Mouse (Mus musculus): ENCODE results near the gene Crygd. TPM values are rescaled to one million over a fixed set of nuclear protein-coding genes. Genes with fewer than 3 reads are reported as not detected.
"Not testable (repeated sequence)": the region's sequence is repeated elsewhere in the genome, so short reads cannot be mapped to it uniquely, and the experiment has no call there.

Gene Crygd
- not detected for total RNA-seq (2021)
- long read RNA-seq, experiment 1 = 0 reads
- long read RNA-seq, experiment 2 = 0 reads

DNA sequence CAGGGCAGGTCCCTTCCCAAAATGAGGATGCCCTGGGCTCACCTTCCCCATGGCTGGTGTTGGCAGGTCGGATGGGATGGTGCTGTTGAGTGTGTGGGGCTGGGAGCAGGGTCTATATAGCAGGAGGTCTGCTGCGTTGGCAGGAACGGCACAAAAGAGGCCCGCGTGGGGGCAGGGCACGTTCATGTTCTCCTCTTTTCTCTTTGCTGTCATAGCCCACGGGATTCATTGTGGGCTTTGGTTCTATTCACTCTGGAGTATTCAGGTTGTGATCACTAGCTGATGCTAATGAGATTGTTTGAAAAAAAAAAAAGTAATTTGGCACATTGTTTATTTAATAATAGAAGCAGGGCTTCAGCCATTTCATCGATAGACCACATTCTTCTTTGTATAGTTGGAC is at the start of gene Crygd:
TSS of gene Crygd (minus strand) at position 101 of the 400 bp plus-strand sequence.
- DNase-seq = no peak

DNA sequence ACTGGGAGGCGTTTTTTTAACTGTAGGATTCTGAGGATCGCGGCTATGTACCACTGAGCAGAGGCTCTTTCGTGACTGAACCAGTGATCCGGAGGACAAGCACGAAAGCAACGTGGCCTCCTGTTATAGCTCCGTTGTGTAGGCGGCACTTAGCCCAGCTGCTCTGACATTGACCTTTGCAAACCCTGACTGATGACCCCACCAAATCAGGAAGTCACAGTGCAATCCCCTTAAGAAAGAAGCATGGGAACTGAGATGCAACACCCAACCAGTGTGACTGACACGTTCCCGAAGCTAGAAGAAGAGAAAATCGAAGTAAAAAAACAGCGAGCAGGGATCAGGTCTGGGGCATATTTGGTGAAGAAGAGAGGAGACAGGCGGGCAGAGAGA is 49.5 kb upstream of the Crygd start:
- DNase-seq = peak; percentile 28

GRCm38 (mm10) chr1:65112031-65112806 is 49.0 kb upstream of the Crygd start:
- peak; percentile 86 for DNase-seq

GRCm38 (mm10) chr1:65109756-65110435 is 46.6 kb upstream of the Crygd start:
- DNase-seq = no peak

DNA sequence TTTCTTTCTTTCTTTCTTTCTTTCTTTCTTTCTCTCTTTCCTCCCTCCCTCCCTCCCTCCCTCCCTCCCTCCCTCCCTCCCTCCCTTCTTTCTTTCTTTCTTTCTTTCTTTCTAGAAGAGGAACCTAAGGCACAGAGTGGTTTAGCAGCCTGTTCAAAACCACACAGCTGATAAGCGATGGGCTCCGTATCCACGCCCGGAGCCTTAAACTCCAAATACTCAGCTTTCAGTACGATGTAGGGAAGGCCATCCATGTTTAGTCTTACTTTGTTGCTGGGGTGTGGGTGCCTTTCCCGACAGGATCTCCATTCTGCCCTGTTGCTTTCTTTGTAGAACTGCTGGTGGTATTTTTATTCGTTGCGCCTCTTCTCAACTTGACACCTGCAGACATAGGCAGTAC is 45.9 kb upstream of the Crygd start:
- DNase-seq = no peak

GRCm38 (mm10) chr1:65107654-65108279 is 44.5 kb upstream of the Crygd start:
- no peak for DNase-seq

GRCm38 (mm10) chr1:65103273-65103672 is 40.0 kb upstream of the Crygd start, which contains the start of gene Cryga:
Gene Cryga, minus strand, starts transcription at chr1:65103373.
- DNase-seq = no peak

DNA sequence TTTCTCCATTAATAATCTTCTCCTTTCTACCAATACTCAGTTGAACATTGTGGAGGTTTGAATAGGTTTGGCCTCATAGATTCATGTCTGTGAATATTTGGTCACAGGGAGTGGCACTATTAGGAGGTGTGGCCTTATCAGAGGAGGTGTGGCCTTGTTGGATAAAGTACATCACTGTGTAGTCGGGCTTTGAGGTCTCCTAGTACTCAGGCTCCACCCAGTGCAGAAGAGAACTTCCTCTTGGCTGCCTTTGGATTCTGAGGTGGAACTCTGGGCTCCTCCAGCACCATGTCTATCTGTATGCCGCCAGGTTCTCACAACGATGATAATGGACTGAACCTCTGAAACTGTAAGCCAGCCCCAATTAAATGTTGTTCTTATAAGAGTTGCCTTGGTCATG is 33.7 kb upstream of the Crygd start:
- no peak for DNase-seq

DNA sequence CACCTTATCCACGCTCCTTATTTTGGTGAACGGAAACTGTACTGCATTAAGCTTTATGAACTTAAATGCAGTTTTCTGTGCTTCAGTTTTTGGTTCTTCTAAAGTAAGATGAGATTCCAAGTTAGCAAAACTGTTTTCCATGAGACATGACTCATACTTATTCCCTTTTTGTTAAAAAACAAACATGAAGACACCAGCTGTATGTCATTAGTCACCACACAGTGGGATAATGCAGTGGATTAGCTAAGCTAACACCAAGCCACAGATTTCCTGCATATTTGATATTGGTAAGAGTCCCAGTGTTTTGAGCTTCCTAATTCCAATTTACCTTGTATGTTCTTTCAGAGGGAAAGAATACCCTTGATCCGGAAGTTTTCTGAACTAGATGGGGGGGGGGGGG is 28.3 kb upstream of the Crygd start:
- no peak for DNase-seq

- DNase-seq = peak; percentile 67
Observed at GRCm38 (mm10) chr1:65090370-65090769, 27.1 kb upstream of the Crygd start.

GRCm38 (mm10) chr1:65088567-65089356 is 25.5 kb upstream of the Crygd start:
- no peak for DNase-seq

GRCm38 (mm10) chr1:65082188-65082587 is 18.9 kb upstream of the Crygd start, which contains the start of gene Crygb:
Gene Crygb, minus strand, starts transcription at chr1:65082288.
- no peak for DNase-seq

DNA sequence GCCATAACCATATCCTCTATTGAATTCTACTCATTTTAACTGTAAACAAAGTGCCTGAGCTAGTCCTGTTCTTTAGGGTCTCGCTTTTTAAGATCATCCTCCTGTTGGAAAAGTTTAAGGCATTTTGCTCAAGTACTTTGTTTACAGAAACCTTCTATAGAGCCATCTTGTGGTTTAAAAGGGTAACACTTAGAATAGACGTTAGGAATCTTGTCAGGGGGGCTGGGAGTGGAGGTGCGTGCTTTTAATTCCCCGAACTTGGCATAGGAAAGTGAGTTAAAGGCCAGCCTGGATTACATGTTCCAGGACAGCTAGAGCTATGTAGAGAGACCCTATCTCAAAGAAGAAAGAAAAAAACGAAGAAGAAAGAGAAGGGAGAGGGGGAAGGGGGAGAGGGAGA is 12.4 kb upstream of the Crygd start:
- DNase-seq = no peak

GRCm38 (mm10) chr1:65073589-65073988 is 10.3 kb upstream of the Crygd start, which contains the start of gene Crygc:
Gene Crygc, minus strand, starts transcription at chr1:65073689.
- DNase-seq = no peak

- no peak for DNase-seq
Observed at GRCm38 (mm10) chr1:65067842-65068241, 4.6 kb upstream of the Crygd start.

- DNase-seq = no peak
Observed at GRCm38 (mm10) chr1:65064201-65064600, 949 bp upstream of the Crygd start.

DNA sequence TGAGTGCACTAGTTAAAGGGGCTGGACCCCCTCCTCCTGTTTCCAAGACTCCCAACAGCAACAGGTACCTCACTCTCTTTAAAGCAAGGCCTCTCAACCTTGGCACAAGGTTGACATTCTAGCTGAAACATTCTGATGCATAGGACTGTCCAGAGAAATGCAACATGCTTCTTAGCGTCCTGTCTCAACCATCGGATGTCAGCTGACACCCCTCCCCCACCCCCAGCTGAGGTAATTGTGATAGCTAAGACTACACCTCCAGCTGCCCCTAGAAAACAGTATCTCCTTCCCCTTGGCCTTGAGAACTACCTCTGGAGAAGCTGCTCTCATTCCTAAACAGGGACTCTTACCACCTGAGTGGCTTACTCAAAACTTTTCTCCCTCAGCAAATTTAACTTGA is 11.1 kb downstream of the Crygd start:
- DNase-seq = no peak

DNA sequence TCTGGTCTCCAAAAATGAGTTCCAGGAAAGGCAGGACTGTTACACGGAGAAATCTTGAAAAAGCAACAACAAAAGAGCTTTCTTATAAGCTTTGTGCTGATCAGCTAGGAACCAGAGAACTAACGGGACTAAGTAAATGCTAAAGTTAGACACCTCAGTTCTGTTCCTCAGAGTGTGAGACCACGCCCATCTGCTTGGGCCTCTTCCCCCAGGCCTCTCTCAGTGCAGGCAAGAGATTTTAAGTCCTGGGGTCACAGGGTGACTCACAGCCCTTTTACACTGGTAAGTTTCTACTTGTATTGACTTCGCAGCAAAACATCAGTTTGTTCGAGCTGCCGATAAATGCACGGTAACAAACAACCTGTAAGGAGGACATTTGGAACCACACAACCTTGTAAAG is 11.6 kb downstream of the Crygd start:
- DNase-seq = no peak

DNA sequence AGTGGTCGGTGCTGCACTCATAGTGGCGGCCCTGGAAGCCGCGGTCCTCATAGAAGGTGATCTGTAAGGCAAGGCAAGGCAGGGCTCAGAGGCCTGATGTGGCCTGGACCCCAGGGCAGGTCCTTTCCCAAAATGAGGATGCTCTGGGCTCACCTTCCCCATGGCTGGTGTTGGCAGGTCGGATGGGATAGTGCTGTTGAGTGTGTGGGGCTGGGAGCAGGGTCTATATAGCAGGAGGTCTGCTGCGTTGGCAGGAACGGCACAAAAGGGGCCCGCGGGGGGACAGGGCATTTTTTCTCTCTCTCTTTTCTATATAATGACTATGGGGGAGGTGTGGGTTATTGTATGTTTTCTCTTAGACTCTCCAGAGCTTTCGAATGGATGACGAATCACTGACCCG is 12.3 kb downstream of the Crygd start, which contains the start of gene Cryge:
TSS of gene Cryge (minus strand) at position 198 of the 400 bp plus-strand sequence.
- not testable (repeated sequence) for DNase-seq

DNA sequence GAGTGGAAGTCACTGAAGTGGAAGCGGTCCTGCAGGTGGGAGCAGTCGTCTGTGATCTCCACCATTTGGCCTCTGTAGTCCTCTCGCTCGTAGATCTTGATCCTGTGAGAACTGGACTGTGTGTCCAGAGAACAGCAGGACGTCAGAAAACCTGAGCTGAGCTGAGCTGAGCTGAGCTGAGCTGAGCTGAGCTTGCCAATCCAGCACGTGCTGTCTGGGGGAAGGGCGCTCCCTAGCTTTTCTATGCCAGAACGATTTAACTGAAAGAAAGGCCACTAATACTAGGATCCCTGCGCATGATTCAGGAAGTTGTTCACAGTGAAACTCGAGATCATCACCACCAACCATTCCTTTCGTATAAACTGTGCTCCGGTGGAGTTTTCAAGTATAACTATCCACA is 14.5 kb downstream of the Crygd start:
- peak; percentile 72 for DNase-seq

DNA sequence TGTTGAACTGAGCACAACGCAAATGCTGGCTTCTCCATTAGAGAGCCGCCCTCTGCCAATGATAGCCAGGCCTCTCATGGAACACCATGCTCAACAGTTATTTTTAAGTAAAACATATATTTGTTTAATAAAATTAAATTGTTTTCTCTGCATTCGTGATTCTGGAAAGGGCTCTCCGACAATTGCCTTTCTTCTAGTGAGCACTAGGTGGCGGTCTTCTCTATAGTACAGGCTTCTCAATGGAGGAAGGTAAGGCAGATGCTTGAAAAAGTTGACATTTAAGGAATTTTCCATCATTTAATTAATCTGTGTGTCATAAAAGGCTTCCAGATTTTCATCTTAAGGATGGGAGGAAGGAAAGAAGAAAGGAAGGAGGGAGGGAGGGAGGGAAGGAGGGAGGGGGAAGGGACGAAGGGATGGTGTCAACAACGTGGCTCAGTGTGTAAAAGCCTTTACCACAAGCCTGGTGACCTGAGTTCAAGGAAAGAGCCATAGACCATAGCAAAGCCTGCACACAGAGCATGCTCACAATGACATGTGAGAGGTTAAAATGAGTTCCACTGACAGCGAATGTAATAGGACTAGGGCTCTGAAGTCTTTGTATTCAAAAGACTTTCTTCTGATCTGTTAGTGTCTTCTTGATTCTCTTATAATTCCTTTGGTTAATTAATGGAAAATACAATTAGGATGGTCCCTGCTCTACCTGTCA is 16.7 kb downstream of the Crygd start:
- peak; percentile 56 for DNase-seq

Data from adrenal gland, postnatal 10 days (tissue).